Mouse (Mus musculus): ENCODE measurements around the gene Ccr1. TPM values are rescaled to one million over a fixed set of nuclear protein-coding genes. Genes with fewer than 3 reads are reported as not detected.
"Not testable (repeated sequence)": the region's sequence is repeated elsewhere in the genome, so short reads cannot be mapped to it uniquely, and the experiment has no call there.

Ccr1 gene
- total RNA-seq, 2 experiments from 2014 or later: 0.13 to 0.25 TPM

GRCm38 (mm10) chr9:123928759-123929246 is 39.7 kb downstream of the Ccr1 start:
- no peak for DNase-seq
- intact Hi-C loops (cut with DNase I): no loop called here

- DNase-seq: no peak
- intact Hi-C loops (cut with DNase I): no loop called here
These were observed 40.3 kb downstream of the Ccr1 start for GRCm38 (mm10) chr9:123928118-123928758.

GRCm38 (mm10) chr9:123927281-123927960 is 41.1 kb downstream of the Ccr1 start:
- DNase-seq: no peak
- intact Hi-C loops (cut with DNase I): no loop called here

- DNase-seq: peak in 1 of 2 experiments; percentile 15
- intact Hi-C loops (cut with DNase I): not testable (repeated sequence)
These were observed 42.5 kb downstream of the Ccr1 start for GRCm38 (mm10) chr9:123926041-123926440.

GRCm38 (mm10) chr9:123925101-123925946 is 43.2 kb downstream of the Ccr1 start:
- intact Hi-C loops (cut with DNase I): no loop called here
- peak; percentile 61 to 85 for DNase-seq

GRCm38 (mm10) chr9:123924589-123925066 is 43.9 kb downstream of the Ccr1 start:
- DNase-seq: peak; percentile 76 to 88
- intact Hi-C loops (cut with DNase I): no loop called here

GRCm38 (mm10) chr9:123924035-123924434 is 44.5 kb downstream of the Ccr1 start:
- peak; percentile 36 to 45 for DNase-seq
- intact Hi-C loops (cut with DNase I): not testable (repeated sequence)

GRCm38 (mm10) chr9:123923146-123923991 is 45.1 kb downstream of the Ccr1 start:
- intact Hi-C loops (cut with DNase I): no loop called here
- peak in 1 of 2 experiments; percentile 15 for DNase-seq

Other genes with a start within 250 kb of the Ccr1 start
- gene Cxcr6, start 162.2 kb downstream of the Ccr1 start, total RNA-seq (2021): not detected
- 100 to 1,000 TPM; 170 to 201 TPM for gene Fyco1, start 116.8 kb downstream of the Ccr1 start, total RNA-seq (2021)
- not detected for gene Xcr1, start 106.7 kb downstream of the Ccr1 start, total RNA-seq (2021)
- gene Ccr1l1, start 9.7 kb upstream of the Ccr1 start, total RNA-seq (2021): not detected
- not detected for gene Ccr3, start 53.3 kb upstream of the Ccr1 start, total RNA-seq (2021)
- gene Ccr2, start 133.3 kb upstream of the Ccr1 start, total RNA-seq (2021): 1 to 10 TPM in 1 of 2 experiments, under 1 TPM in 1; 0.56 to 1.2 TPM
- under 1 TPM; 0.28 to 0.30 TPM for gene Ccr5, start 152.9 kb upstream of the Ccr1 start, total RNA-seq (2021)